Mouse (Mus musculus): ENCODE data around the gene Nub1.

DNA sequence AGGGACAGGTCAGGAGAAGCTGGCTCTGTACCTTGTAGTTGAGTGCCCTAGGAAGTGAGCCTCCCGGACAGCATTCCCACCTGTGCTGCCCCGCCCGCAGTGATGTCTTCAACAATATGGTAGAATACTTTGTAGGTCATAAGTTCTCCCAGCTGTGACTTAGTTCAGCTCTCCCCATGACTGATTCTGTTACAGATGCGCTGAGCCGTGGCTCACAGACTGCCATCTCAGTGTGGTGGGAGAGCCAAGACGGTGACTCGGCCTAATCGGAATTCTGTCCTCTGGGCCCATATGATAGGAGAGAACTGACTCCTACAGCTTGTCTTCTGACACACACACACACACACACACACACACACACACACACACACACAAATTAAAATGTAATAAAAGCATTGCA, 19.3 kb downstream of the Nub1 start:
- TF ChIP-seq CTCF (IDR thresholded peaks at IDR 0.05; ENCODE audit: insufficient read depth, low read depth, low read length), result no peak
- no peak for TF ChIP-seq POLR2A (IDR thresholded peaks at IDR 0.05; ENCODE audit: insufficient read depth, low read depth, low read length)

Measured in olfactory bulb, adult 2 months (tissue).